Mouse (Mus musculus) layer of hippocampus, adult 18-20 months (tissue): ENCODE data around the gene Rgs19. TPM values are rescaled to one million over a fixed set of nuclear protein-coding genes. Genes with fewer than 3 reads are reported as not detected.

ENCODE experiments used
- DNase-seq, 2 experiments: peaks; one replicate each; pipeline ENCODE4 v3.0.0; 2022; ENCODE audit warnings: low spot score in 2 of 2
- total RNA-seq, 2 experiments: library from RNA; stranded (reverse); gene quantifications; 2 replicates each; pipeline ENCODE4 v1.2.3; 2021

Gene Rgs19
- total RNA-seq, 2 experiments from 2014 or later: 41.7 to 47.2 TPM

DNA sequence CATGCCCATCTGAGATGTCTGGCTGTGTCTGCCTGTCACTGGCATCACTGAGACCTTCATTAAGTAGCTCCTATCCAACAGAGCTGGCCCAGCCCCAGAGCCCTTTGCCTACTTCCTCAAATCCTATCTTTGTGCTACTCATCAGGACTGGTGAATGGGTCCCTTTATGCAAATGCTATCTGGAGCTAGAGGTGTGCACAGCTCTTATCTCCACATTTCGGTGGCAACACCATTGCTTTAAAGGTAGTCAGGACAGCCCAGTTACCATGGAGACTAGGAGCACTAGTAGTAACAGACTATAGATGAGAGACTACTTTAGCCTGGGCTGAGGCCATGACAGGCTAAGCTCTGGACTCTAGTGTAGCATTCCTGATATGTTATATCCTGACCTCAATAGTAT is 9.1 kb downstream of the Rgs19 start:
- no peak for DNase-seq

DNA sequence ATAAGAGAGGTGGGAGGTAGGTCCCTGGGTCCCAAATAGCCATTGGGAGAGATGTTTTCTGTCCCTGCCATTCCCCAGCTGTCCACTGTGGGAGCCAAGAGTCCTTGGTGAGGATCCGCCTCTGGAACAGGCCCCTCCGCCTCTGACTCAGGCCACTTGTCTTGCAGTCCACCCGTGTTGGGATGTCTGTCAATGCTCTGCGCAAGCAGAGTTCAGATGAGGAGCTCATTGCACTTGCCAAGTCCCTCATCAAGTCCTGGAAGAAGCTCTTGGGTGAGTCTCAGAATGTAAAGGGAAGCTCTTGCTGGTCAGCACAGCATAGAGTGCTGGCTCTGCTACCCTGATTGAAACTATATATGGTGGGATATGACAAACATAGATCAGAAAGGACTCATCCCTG is 10.4 kb downstream of the Rgs19 start:
- no peak for DNase-seq

DNA sequence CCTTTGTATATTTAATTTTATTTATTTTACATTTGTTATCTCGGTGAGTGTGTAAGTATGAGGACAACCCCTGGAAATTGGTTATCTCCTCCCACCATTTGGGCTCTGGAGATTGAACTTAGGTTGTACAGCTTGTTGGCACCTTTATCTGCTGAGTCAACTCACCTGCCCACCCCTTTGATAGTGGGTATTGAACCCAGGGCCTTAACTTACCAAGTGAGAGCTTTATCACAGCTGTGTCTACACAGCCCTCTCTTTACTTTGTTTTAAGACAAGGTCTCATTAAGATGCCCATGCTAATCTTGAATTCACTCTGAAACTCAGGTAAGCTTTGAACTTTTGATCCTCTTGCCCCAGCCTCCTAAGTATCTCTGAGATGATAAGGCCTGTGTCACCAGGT is 11.8 kb downstream of the Rgs19 start:
- DNase-seq: no peak

DNA sequence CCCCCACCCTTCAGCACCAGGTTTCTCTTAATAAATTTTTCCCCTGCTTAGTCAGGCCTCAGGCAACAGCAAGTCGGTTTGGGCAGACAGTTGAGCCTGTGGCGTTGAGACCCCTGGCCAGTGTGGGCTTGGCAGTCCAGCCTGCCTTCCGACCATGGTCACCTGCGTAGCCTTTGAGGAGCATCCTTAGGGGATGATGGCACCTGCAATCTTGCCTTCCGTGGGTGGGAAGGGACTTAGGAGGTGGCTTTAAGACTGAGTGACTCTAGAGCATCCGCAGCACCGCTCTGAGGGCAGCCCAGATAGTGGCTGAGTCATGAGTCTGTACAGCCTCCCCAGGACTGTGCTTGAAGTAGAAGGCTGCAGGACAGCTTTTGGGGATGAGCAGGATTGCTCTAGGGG is 13.1 kb downstream of the Rgs19 start:
- DNase-seq: peak in 1 of 2 experiments; percentile 46

DNA sequence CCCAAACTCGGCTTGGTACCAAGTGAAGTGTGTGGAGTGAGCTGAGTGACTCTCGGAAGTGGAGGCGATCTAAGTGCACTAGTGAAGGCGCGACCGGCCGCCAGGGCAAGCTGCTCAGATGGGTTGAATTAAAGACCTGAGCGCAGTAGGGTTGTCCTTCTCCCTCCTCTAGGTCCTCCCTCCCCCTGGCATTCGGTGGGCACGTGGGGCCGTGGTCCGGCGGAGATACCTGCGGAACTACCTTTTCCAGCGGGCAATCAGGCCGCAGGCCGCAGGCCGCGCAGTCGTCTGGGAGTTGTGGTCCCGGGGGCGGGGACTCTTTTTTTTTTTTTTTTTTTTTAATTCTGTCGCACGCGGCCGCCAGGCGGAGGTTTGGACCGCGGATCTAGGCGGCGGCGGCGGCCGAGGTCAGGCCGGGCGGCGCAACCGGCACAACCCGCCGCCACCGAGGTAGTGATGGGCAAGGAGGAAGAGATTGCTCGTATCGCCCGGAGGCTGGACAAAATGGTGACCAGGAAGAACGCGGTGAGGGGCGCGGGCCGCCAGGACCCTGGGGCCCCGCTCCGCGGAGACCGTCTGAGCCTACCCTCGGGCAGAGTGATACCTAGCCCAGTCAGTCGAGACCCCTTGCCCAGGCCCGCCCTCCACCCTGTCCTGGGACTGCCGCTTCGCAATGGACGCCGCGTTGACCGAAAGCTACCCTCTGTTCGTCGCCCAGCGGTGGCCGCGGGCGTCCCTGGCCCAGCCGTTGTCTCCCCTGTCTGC is 13.6 kb downstream of the Rgs19 start, which contains the start of gene Tcea2:
Gene Tcea2 (plus strand): TSS at position 360 of the 765 bp plus-strand sequence.
- DNase-seq: peak; percentile 58 to 72

DNA sequence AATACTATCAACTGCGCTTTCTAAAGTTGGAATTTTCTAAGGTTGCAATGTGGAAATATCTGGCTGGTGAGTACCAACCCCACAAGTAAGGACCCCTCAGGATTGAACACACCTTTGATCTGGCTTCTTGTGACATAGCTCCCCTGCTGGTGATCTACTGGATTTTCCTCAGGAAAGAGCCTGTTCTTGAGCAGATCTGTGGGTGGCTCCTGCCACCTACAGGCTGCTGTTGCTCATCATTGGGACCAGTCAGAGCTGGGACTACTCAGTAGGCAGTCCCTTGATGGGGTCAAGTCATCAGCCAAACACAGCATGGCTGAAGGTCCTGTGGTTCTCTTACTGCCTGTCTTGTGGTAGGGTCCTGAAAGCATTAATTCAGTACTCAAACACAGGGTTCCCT is 15.0 kb downstream of the Rgs19 start:
- DNase-seq: peak; percentile 76 to 88

DNA sequence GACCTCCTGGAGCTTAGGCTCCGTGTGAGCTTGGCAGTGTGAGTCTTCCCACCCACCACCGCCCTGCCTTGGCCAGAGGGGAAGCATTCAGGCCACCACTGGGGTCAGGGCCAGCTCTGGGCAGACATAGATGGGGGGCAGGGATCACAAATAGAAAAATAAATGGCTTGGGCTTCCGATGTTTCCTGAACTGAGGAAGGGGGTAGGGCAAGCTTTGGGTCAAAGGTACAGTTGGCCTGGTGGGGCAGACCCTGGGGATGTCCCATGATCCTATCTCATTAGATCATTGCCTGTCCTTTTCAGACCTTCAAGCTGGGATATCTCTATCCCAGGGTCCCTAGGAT is 16.1 kb downstream of the Rgs19 start:
- no peak for DNase-seq

DNA sequence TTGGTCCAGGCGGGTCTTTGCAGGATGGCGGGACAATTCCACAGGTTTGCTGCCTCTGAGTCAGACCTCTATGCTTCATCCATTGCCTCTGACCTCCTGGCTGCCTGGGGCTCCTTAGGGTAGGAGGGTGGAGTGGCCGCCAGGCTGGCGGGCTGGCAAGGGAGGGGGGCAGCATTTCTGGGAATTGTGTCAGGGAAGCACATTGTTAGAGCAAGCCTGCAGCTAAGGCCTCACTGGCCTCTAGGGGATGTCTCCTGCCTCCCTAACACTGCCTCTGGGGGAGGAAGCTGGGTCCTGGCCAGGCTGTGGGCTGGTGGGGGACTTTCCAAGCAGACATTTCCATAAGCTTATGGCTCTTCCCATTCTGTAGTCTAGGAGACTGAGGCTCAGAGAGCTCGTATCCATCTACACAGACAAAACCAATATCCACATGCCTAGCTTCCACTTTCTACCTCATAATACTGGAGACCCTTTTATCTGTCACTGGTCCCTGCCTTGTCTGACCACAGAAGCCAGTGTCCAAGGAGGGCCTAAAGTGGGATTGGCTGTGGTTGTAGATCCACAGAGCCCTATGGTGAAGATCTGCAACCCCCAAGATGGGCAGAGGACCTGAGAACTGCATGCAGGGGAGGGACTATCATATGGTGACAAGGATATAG is 16.6 kb downstream of the Rgs19 start:
- peak in 1 of 2 experiments; percentile 50 for DNase-seq

DNA sequence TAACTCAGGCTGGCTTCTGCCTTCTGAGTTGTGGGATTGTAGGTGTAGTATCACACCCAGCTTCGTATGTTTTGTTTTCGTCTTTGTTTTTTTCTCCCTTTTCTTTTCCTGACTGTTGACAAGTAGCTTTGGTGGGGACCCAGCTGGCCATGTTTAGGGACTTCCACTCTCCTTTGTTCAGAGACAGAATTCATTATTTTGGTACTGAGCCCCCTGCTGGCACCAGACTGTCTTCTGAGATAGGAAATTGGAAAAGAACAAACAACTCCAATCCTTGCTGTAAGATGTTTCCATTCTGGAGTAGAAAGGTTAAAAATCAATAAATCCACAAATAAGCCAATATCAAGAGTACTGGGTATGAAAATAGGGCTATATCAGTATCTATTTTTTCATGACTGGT is 17.4 kb downstream of the Rgs19 start:
- no peak for DNase-seq

DNA sequence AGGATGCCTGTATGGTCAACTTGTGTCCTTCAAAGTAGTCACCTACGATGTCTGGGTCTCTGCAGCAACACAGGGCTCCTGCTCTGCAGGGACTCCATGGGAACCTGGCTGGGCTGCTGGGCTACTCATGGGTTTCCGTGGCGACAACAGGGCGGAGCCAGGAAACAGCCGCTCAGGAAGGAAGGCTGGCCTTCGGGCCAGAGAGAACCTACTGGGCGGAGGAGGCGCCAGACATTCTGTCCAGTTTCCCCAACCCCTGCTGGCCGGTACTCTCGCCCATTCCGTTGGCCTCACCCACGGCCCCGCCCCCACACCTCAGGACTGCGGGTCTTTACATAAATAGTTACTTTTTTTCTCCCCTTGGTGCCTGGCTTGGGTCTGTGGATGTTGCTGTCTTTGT is 18.3 kb downstream of the Rgs19 start:
- peak in 1 of 2 experiments; percentile 54 for DNase-seq

DNA sequence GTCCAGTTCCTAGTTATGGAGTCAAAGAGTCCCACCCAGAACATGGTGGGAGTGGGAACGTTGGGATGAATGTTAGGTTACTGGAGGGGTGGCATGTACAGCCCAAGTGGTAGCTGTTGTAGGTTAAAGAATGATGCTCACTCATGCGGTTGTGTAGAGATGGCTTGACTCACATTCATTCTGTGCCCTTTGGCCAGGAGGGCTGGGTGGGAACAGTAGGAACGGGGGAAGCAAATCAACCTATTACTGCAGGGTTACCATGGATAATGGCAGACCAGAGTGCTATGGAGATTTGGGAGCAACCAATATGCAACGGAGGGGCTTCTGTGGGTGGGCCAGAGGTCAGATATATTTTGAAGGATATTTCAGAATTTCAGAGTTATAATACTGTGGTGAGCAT is 18.8 kb downstream of the Rgs19 start:
- no peak for DNase-seq

DNA sequence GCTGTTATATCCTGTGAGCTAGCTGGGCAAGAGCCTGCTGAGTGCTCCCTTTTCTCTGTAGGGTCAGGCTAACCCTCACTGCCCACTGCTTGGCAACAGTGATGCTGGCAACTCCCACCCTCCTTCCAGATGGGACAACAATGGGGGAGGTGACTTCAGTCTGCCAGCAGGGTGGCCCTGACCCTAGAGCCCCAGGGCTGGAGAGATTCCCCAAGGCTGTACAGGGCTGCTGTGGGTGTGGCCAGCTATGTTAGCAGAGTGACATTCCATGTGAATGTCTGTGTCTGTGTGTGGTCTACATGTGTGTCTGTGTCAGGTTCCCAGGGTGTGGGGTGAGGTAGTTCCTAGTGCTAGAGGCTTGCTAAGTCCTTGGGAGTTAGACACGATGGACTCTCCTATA is 20.3 kb downstream of the Rgs19 start:
- no peak for DNase-seq

DNA sequence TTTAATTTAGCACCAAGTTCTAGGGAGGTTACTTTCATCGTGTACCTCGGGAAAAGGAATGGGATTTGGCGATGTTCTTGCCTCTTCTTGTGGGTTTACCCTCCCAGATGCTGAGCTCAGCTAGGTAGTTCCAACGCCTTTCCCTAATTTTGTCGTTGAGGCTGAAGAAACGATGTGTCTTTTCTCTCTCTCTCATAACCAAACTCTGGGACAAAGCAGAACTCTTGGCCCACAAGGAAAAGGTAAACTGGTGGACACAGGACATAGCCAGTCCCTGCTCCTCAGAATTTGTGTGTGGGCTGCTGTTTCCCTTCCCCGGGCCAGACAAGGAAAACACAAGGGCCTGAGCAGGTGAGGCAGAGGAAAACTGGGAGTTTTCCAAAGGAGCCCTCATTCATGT is 21.8 kb downstream of the Rgs19 start:
- DNase-seq: no peak

DNA sequence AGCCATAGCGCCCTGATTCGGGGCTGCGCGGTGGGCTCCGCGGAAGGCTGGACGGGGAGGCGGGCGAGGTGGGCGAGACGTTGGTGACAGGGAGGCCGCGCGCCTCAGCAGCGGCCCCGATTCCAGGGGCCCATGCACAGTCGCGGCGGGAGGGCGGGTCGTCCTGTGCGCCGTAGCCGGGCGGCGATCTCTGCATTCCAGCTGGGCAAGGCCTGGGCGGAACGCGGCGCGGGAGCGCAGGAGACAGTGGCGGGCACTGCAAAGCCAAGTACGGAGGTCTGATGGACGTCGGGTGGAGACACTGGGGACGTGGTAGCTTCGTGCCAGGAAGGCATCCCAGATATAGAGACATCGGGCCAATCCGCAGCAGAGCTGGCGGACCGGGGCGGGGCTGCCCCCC is 22.5 kb downstream of the Rgs19 start, which contains the start of gene Sox18:
Gene Sox18 (minus strand): TSS at position 315 of the 400 bp plus-strand sequence.
- peak in 1 of 2 experiments; percentile 39 for DNase-seq

DNA sequence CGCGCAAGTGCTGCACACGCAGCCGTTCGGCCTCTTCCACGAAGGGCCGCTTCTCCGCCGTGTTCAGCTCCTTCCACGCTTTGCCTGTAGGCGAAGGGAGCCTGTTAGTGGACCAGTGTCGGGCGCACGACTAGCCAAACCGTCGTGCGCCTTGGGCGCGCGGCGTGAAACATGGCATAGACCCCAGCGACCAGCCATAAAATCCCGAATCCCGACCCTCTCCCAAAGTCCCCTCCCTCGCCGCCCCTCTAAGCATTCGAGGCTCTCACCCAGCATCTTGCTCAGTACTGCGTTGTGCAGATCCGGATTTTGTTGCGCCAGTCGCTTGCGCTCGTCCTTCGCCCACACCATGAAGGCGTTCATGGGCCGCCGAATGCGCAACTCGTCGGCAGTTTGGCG is 22.9 kb downstream of the Rgs19 start:
- DNase-seq: no peak

DNA sequence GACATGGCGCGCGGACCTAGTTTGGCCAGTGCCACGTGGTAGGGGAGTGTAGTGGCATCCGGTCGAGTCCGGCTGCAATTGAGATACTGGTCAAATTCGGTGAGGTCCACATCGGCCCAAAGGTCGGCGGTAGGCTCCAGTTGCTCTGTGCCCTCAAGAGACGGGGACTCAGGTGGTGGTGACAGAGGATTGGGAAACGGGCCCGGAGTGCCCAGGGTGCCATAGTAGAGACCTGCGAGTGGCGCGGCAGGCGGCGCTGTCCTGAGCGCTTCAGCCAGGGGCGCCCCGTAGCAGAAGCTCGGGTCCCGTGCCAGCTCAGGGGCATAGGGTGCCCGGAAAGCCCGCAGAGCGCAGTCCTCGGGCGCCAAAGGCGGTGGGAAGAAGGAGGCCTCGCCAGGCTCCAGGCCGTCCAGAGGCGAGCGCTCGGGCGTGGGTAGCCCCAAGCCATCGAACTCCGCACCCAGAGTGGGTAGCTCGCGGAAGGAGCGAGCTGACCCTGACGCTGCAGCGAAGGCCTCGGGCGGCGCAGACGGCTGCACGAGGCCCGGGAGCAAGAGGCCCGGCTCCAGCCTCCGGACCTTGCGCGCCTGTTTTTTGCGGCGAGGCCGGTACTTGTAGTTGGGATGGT is 23.4 kb downstream of the Rgs19 start:
- DNase-seq: no peak

DNA sequence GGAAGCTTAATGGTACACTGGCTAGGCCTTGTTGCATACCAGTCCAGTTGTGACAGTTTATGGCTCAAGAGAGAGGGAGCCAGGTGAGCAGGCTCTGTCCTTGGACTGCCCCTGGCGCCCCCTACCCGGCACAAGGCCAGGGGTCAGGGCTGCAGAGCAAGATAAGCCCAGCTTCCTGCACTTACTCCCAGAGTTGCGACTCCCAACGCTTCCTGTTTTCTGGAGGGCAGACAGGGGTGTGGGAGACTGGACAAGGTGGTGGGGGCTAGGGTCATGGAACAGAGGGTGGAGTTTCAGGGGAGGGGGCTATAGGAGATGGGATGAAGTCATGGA is 30.5 kb downstream of the Rgs19 start:
- DNase-seq: no peak

DNA sequence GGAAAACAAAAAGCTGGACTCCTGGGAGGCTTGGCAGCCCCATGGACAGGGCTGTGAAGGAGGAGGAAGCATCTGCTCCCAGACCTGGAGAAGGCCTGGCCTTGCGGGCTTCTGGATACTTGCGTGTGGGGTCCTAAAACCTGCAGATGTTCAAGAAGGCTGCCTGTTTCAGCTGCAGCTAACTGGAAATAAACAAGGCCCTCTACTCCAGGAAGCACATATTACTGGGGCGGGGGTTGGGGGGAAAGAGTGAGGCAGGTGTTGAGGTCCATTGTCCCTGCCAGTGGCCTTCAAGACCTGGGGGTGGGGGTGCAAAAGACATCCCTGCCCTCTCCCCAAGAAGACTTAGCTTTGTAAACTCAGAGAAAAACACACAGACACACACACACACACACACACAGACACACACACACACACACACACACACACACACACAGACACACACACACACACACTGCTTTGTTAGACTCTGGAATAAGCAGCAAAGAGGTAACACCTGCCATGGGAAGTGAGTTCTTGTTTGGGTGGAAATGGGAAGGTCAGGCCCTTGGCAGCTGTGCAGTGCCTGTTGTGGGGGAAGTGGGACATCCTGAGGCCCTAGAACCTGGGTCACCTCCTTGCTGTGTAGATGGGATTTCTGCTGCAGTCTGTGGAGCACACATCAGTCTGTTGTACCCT is 31.0 kb downstream of the Rgs19 start:
- DNase-seq: no peak

DNA sequence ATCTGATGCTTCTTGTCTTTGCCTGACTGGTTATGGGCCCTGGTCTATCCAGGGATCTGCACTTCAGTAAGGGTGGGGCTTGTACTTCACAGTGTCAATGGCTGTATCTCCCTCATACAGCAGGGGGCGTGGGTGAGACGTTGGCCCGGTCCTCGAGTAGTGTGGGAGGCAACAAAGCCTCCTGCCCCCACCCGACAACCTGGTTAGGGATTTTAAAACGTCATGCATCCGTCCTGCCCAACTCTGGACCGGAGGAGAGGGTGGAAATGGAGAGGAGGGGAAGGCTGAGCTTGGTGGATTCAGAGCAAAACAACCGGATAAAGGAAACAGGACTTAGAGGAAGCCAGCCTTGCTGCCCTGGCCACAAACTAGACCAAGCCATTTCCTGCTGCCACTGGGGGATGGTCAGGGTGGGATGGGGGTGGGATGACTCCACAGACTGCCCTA is 34.1 kb downstream of the Rgs19 start:
- peak; percentile 81 to 91 for DNase-seq

DNA sequence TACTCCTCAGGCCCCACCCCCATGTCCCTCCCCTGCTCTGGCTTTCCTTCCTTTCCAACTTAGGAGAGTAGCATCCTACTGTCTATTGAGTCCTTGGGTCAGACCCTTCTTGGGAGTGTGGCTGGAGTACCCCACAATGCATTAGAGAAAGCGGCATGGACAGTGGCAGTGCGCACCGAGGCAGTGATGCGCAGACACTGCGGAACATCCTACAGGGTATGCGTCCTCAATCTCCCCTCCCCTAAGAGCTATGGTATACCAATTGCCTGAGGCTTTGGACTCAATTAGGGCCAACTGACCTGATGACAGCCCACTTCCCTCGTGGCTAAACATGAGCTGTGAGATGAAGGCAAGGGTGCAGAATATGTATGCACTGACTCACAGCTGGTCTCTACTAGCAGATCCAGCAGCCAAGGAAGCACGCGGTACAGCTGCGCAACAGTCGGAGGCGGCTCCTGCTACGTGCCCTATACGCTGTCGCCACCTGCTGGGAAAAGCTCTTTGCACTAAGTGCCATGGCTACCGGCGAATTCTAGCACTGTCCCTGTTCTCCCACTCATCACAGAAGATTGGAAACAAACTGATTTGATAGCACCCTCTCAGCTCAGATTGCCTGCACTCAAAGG is 34.7 kb downstream of the Rgs19 start:
- peak in 1 of 2 experiments; percentile 77 for DNase-seq

DNA sequence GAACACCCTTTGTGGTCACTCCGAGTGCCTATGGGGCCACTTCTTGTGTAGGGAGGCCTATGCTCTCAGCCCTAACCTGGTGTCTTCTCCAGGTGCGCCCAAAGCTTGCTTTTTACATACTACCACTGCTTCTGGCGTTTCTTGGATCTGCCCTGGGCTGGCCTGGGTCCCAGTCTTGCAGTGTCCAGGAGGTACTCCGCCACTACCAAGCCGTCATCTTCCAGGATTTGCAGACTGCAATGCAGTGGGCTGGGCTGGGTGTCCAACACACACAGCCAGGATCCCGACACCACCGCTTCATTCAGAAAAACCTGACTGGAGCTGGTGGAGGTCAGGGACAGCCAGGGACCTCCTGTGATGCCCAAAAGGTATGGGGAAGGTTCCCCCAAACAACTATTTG is 35.2 kb downstream of the Rgs19 start:
- no peak for DNase-seq
